Mouse (Mus musculus) intestine, postnatal 0 days (tissue): ENCODE data around the gene Cemip. TPM values are rescaled to one million over a fixed set of nuclear protein-coding genes. Genes with fewer than 3 reads are reported as not detected.

ENCODE experiments used
- ATAC-seq: fragments of 200-750 bp; cut with Nextera tagmentation; 2 replicates; pipeline ENCODE4 v1.8.0; 2017; ENCODE audit warnings: mild to moderate bottlenecking, moderate TSS enrichment, moderate library complexity
- H3K27ac ChIP-seq: fragments of 300-500 bp; sonication (generic); 2 replicates; pipeline ENCODE4 v1.5.1; 2014; ENCODE audit warnings: mild to moderate bottlenecking, low read depth, low read length, moderate library complexity
- H3K27me3 ChIP-seq: fragments of 300-500 bp; sonication (generic); replicated peaks from 2 replicates; pipeline ENCODE4 v1.6.1; 2014; ENCODE audit warnings: low read length, mixed read lengths; ENCODE audit not compliant: control insufficient read depth, insufficient read depth
- H3K36me3 ChIP-seq: fragments of 300-500 bp; sonication (generic); 2 replicates; pipeline ENCODE4 v1.6.1; 2014; ENCODE audit warnings: mild to moderate bottlenecking, moderate library complexity; ENCODE audit not compliant: control insufficient read depth, insufficient read depth
- H3K4me1 ChIP-seq: fragments of 300-500 bp; sonication (generic); replicated peaks from 2 replicates; pipeline ENCODE4 v1.6.1; 2014; ENCODE audit warnings: antibody characterized with exemption, low read length, mixed read lengths; ENCODE audit not compliant: control insufficient read depth, insufficient read depth
- H3K4me2 ChIP-seq: fragments of 300-500 bp; sonication (generic); replicated peaks from 2 replicates; pipeline ENCODE4 v1.6.1; 2014; ENCODE audit warnings: low read depth, mild to moderate bottlenecking, moderate library complexity
- H3K4me3 ChIP-seq: fragments of 300-500 bp; sonication (generic); 2 replicates; pipeline ENCODE4 v1.5.1; 2014; ENCODE audit warnings: low read depth, low read length
- H3K9ac ChIP-seq: fragments of 300-500 bp; sonication (generic); 2 replicates; pipeline ENCODE4 v1.6.1; 2014; ENCODE audit warnings: mild to moderate bottlenecking, low read depth, low read length
- H3K9me3 ChIP-seq: fragments of 300-500 bp; sonication (generic); 2 replicates; pipeline ENCODE4 v1.6.1; 2016; ENCODE audit warnings: mixed run types; ENCODE audit not compliant: control insufficient read depth
- CTCF ChIP-seq: sonication (generic); IDR thresholded peaks from 2 replicates; pipeline ENCODE4 v1.5.1; 2016; ENCODE audit warnings: low read depth, mild to moderate bottlenecking, control low read depth, antibody characterized with exemption, moderate library complexity
- WGBS: fragments of 180-500 bp; shearing (Covaris S2); extraction: QIAGEN DNeasy Blood & Tissue Kit; methylation state at CpG from one replicate; pipeline ENCODE4 v1.1.7; 2014; 5-methylcytosine and 5-hydroxymethylcytosine counted together
- polyA plus RNA-seq: library from polyadenylated mRNA; unstranded; fragments of >200 nt; fragmentation: Nextera tagmentation; extraction: Ambion mirVana; gene quantifications from 2 replicates; pipeline ENCODE4 v1.2.1, GENCODE M21; 2015

Cemip gene
- polyA plus RNA-seq, 1 experiment from 2014 or later, result 0.53 TPM

DNA sequence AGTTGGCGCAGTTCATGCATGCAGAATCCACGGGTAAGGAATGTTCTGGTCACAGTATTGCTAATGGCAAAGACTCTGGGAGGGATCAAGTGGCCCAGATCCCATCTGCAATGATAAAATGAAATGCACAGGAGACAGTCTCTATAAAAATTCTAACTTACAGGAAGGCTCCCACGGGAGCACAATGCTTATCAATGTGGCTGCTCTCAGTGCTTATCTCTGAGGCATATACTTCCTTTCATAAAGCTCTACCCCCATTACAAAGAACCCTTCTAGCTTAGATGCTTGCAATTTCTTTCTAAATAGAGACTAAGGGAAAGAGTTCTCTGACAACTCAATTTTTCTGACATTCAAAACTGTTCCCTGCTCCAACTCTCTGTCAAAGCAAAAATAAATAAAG is 35.5 kb upstream of the Cemip start:
- no peak for ATAC-seq
- Histone ChIP-seq H3K27me3 (no peaks in the 10 kb centered on the region), H3K9me3 (no peaks in the 10 kb centered on the region), H3K4me3 (no peak overlapping the region), H3K4me1 (peaks cover 26% of the 10 kb centered on the region), H3K9ac (no peak overlapping the region), H3K27ac (peak overlapping the region; percentile 89), H3K4me2 (no peak overlapping the region), H3K36me3 (no peaks in the 10 kb centered on the region)
- WGBS, result 68% methylated on average over 3 of the region's 3 CpGs
- no peak for TF ChIP-seq CTCF

DNA sequence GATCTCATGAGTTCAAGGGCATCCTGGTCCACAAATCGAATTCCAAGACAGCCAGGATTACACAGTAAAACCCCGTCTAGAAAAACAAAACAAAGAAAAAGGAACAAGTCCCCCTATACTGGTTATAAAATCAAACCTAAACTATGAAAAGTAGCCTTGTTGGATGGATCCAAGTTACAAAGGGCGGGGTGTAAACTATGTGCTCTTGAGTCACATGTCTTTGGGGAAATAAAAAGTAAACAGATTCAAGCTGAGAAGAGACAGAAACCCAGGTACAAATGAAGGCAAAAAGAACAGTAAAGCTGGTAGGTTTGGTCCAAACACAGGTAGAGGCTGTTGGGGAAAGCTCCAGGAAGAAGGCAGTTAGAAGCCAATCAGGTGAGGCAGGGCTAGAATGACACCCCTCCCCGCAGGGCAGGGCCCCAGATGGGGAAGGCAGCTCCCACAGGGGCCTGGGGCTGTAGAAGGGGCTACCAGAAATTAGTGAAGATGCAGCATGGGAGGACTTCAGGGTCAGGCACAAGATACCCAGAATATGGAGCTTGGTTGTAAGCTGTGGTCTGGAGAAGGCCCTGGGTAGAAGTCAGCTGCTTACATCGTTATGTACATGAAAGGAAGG is 33.9 kb upstream of the Cemip start:
- Histone ChIP-seq H3K4me3 (no peak overlapping the region), H3K4me1 (peaks cover 26% of the 10 kb centered on the region), H3K4me2 (no peak overlapping the region), H3K27ac (peak overlapping the region; percentile 89), H3K9ac (no peak overlapping the region), H3K27me3 (no peaks in the 10 kb centered on the region), H3K9me3 (no peaks in the 10 kb centered on the region), H3K36me3 (peaks cover 7% of the 10 kb centered on the region; the same call in 1 of the 2 replicates)
- no peak for TF ChIP-seq CTCF
- no peak for ATAC-seq
- 32% methylated on average over 5 of the region's 5 CpGs for WGBS

DNA sequence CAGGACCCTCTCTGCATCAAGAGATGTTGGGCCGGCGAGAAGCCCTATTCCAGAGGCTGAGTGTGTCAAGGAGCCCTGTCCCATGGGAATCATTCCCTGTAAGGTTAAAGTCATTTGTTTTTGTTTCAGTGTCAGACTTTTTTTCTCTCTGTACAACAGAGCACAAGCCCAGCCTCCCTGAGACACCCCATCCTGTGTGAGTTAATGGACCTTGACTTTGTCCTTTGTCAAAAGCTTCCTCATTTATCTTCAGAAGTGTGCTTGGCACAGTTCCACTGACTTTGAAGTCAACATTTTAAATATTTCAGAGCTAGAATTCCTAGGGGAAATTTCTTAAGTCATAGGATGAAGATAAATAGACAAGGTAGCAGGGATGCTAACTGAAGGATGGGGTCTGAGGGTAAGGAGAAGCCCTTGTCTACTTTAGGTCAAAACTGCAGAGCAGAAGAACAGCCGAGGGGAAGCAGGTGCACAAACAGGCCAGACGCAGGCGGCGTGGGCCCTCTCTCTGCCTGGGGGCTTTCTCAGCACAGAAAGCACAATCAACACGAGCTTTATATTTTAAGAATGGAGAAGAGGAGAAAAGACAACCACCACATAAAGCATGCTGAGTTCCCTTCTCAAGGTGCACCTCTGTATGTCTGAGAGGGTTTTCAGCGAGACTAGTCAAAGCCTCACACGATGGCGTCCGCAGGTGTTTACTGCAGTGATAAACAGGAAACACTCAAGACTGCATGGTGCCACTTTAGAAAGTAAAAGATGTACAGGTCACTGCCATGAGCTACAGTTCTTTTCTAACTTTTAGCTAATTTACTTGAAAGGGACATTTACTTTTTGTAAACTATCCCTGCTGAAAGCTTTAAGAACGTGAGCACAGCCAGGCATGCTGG is 33.2 kb upstream of the Cemip start:
- 55% methylated on average over 12 of the region's 12 CpGs for WGBS
- H3K4me3 ChIP-seq, result no peak overlapping the region
- H3K4me1 ChIP-seq, result peaks cover 26% of the 10 kb centered on the region
- no peak for TF ChIP-seq CTCF
- no peaks in the 10 kb centered on the region for H3K9me3 ChIP-seq
- ATAC-seq, result no peak
- peak overlapping the region; percentile 89 for H3K27ac ChIP-seq
- H3K27me3 ChIP-seq, result no peaks in the 10 kb centered on the region
- H3K4me2 ChIP-seq, result no peak overlapping the region; the same call in 1 of the 2 replicates
- H3K9ac ChIP-seq, result peak overlapping the region; percentile 23; the same call in 1 of the 2 replicates
- peaks cover 7% of the 10 kb centered on the region; the same call in 1 of the 2 replicates for H3K36me3 ChIP-seq

DNA sequence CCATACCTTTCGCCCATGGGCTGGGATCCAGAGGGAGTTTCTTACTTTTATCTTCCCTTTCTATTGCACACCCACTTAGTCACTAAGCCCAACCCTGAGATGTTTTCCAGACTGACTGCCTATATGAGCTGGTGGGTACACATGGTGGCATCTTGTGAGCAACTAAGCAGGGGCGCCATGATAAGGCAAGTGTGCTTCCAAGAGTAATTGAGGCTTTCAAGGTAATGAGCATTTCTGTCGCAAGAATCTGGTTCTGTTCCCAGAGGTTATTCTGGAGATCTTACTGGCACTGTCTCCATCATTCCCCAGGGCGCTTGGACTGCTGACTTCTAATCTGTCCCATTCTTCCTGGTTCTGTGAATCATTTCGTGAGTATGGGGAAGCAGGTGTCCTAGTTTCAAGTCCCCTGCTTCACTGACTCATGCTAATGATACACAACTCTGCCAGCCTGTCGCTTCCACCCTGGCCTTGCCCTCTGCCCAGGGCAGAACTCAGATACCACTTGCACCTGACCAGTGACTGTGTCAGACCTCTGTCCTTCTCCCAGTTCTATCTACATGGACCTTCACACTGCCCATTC is 31.3 kb upstream of the Cemip start:
- no peaks in the 10 kb centered on the region for H3K9me3 ChIP-seq
- H3K9ac ChIP-seq, result no peak overlapping the region
- H3K4me1 ChIP-seq, result peaks cover 22% of the 10 kb centered on the region
- H3K4me3 ChIP-seq, result no peak overlapping the region
- peak; percentile 91 for ATAC-seq
- H3K27ac ChIP-seq, result peak overlapping the region; percentile 89
- WGBS, result 49% methylated on average over 6 of the region's 6 CpGs
- H3K36me3 ChIP-seq, result peaks cover 24% of the 10 kb centered on the region
- no peak overlapping the region; the same call in 1 of the 2 replicates for H3K4me2 ChIP-seq
- no peaks in the 10 kb centered on the region for H3K27me3 ChIP-seq
- no peak for TF ChIP-seq CTCF

DNA sequence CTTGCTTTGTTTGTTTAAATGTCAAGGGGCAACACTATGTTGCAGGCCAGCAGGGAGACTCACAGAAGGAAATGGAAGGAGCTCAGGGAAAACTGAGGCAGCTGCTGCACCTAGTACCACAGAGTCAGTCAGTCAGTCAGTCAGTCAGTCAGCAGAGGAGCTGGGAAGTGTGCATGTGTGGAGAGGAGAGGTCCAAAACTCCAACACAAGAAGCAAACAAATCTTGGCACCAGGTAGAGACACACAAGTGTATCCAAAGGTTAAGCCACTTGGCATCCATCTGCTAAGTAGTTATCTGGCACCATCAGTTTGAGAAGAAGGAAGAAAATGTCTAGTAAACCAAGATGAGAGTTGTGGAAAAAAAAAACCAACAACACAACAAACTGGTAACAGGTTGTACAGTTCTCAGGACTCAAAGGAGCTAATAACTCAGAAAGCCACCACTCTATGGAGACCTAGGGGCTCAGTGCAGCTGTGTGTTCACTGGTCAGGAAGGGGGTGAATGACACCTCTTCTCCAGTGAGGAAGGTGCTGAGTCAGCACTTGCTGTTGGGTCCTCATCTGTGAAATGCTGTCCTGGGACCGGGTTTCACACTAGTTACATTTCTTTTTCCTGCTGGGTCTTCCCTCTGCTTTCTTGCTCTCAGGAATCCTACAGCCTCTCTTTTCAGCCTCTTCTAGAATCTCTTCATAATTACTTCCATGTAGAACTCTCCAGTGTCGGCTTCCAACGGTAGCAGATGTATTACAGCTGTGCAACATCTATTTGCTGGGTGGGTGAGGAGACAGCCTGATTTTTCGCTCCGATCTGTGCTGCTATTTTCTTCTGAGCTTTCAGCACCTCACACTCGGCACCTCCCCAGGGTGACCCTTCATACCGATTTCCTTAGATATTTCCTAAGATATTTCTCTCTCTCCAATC is 30.6 kb upstream of the Cemip start:
- H3K27ac ChIP-seq, result peak overlapping the region; percentile 84
- no peak for TF ChIP-seq CTCF
- ATAC-seq, result no peak

More for the DNA sequence above, 30.6 kb upstream of the Cemip start:
- no peak overlapping the region for H3K9ac ChIP-seq
- H3K4me1 ChIP-seq, result peaks cover 25% of the 10 kb centered on the region
- no peak overlapping the region for H3K4me3 ChIP-seq
- 57% methylated on average over 7 of the region's 7 CpGs for WGBS
- no peaks in the 10 kb centered on the region for H3K9me3 ChIP-seq
- H3K4me2 ChIP-seq, result no peak overlapping the region; the same call in 1 of the 2 replicates
- H3K36me3 ChIP-seq, result peaks cover 28% of the 10 kb centered on the region
- no peaks in the 10 kb centered on the region for H3K27me3 ChIP-seq
